Mouse (Mus musculus): ENCODE results near the gene Clasp2.
"Not testable (repeated sequence)": the region's sequence is repeated elsewhere in the genome, so short reads cannot be mapped to it uniquely, and the experiment has no call there.

Clasp2 gene

GRCm38 (mm10) chr9:113830219-113830618 lies 88.9 kb downstream of the Clasp2 start:
- DNase-seq, result no peak

DNA sequence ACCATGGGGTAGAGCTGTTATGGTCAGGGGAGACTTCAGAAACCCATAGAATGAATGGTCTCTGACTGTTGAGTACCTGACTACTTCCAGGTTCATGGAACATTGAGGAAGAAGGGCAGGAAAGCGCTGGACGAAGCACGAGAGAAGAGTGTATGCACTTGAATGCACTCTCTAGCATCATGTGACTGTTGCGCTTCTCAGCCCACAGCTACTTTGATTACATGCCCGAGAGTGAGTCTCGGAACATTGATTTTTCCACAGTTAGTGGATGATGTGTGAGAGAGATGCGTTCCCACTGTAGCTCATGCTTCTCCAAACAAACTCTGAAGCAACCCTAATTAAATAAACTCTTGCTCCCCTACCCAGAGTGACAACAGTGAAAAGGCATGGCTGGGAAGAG lies 92.2 kb downstream of the Clasp2 start:
- no peak for DNase-seq

GRCm38 (mm10) chr9:113837001-113837400 lies 95.7 kb downstream of the Clasp2 start:
- DNase-seq, result no peak

- DNase-seq, result no peak
Observed at GRCm38 (mm10) chr9:113837461-113837860, 96.2 kb downstream of the Clasp2 start.

GRCm38 (mm10) chr9:113844029-113844428 lies 102.8 kb downstream of the Clasp2 start:
- DNase-seq, result no peak

- DNase-seq, result no peak
Observed at GRCm38 (mm10) chr9:113855441-113855840, 114.2 kb downstream of the Clasp2 start.

- no peak for DNase-seq
Observed at GRCm38 (mm10) chr9:113857281-113857928, 116.1 kb downstream of the Clasp2 start.

DNA sequence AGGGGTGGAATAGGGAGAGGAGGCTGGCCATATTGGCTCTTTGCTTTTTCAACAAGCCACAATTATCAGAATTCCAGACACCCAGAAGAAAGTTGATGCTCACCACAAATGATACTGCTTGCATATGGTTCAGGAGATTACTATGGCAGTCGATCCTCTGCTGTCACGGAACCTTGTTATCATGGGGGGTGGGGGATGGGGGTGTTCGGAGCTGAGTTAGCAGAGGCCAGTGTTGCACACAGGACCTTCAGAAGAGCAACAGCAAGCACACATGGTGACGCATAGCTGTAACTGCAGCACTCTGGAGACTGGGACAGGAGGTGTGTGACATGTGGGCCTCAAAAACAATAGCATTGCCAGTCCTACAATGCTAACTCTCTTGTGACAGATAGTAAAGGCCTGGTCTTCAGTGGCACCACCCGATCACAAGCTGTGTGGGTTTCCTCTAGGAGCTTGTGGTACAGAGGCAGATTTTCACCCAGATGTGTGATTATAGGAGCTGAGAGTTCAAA lies 116.7 kb downstream of the Clasp2 start:
- no peak for DNase-seq

- no peak for DNase-seq
Observed at GRCm38 (mm10) chr9:113859420-113859819, 118.1 kb downstream of the Clasp2 start.

- no peak for DNase-seq
Observed at GRCm38 (mm10) chr9:113863370-113863999, 122.2 kb downstream of the Clasp2 start.

DNA sequence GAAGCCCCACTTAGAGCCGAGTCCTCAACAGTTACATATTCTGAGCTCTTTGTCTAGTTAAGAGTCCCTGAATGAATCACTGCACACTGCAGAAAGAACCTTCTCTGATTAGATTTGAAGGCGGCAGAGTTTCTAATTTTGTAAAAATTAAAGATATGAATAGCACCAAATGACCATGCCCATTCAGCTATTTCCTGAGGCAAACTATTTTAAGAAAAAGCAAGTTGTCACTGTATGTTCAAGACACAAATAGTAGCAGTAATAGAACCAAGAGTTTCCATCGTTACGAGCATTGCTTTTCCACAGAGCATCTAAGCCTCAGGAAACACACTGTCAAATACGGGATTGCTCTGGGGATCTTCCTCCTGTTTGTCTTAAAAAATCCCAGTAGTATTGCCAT lies 126.7 kb downstream of the Clasp2 start:
- no peak for DNase-seq

DNA sequence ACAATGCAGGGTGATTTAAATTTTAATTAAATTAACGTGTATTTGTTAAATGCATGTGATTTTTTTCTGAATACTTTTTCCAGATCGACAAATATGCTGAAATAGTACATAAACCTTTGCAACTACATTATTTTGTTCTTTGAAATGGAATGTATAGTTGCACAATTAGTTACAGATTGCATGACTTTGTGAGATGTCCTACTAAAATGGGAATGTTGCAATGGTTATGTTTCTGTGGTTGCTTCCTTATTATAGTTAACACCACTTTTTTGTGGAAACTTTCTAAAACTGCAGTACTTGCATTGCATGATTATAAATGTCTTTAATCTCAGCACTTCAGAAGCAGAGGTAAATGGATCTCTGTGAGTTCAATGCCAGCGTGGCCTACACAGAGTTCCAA lies 153.6 kb downstream of the Clasp2 start:
- DNase-seq, result no peak

- DNase-seq, result no peak
Observed at GRCm38 (mm10) chr9:113903136-113903535, 161.9 kb downstream of the Clasp2 start.

DNA sequence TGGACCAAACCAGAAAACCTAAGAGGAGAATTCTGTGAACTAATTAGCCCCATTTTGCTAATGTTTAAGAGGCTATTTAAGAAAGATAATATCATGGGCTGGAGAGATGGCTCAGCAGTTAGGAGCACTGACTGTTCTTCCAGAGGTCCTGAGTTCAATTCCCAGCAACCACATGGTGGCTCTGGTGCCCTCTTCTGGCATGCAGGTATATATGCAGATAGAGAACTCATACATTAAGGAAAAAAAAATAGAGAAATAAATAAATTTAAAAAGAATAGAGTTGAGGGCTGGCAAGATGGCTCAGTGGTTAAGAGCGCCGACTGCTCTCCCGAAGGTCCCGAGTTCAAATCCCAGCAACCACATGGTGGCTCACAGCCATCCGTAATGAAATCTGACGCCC lies 163.0 kb downstream of the Clasp2 start:
- DNase-seq, result not testable (repeated sequence)

- DNase-seq, result no peak
Observed at GRCm38 (mm10) chr9:113915789-113916188, 174.5 kb downstream of the Clasp2 start.

DNA sequence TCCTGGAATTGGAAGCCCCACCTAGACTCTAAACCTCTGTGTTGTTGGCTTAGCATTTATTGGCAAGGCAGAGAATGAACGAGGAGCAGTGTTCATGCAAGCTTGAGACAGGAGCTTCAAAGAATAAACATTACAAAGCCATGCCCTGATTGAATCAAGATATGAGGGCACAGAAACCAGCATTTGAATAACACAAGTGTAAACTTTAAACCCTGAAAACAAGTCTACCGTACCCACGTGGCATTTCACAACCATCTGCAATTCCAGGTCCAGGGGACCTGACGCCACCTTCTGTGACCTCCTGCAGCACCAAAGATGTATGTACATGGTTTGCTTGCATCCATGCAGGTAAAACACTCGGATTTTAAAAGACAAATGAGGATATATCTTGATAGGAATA lies 181.4 kb downstream of the Clasp2 start:
- no peak for DNase-seq

GRCm38 (mm10) chr9:113924883-113925282 lies 183.6 kb downstream of the Clasp2 start:
- DNase-seq, result no peak

DNA sequence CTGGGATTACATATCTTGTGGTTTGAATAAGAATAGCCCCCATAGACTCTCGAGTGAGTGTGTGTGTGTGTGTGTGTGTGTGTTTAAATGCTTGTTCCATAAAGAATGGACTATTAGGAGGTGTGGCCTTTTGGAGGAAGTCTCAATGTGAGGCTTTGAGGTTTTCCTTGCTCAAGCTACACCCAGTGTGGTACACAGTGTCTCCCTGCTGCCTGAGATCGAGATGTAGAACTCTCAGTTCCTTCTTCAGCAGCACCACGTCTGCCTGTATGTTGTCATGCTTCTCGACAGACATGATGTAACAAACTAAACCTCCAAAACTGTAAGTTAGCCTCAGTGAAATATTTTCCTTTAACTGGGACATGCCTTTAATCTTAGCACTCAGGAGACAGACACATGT lies 187.3 kb downstream of the Clasp2 start:
- no peak for DNase-seq

DNA sequence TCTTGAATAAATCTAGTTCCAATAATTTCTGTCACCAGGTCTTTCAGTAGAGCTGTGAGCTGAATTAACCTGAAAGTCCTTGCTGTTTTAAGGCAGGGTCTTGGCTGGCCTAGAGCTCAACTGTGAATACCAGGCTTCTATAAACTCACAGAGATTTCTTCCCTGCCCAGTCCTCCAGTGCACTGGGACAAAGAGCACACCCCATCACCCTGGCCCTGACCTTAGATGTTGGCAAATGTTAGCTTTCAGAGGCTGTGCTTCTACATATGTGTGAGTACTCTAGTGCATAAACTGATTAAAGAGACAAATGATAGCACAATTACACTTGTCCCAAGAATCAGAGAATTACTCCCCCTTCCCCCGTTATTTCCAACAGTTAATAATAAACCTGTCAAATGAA lies 188.4 kb downstream of the Clasp2 start:
- no peak for DNase-seq

DNA sequence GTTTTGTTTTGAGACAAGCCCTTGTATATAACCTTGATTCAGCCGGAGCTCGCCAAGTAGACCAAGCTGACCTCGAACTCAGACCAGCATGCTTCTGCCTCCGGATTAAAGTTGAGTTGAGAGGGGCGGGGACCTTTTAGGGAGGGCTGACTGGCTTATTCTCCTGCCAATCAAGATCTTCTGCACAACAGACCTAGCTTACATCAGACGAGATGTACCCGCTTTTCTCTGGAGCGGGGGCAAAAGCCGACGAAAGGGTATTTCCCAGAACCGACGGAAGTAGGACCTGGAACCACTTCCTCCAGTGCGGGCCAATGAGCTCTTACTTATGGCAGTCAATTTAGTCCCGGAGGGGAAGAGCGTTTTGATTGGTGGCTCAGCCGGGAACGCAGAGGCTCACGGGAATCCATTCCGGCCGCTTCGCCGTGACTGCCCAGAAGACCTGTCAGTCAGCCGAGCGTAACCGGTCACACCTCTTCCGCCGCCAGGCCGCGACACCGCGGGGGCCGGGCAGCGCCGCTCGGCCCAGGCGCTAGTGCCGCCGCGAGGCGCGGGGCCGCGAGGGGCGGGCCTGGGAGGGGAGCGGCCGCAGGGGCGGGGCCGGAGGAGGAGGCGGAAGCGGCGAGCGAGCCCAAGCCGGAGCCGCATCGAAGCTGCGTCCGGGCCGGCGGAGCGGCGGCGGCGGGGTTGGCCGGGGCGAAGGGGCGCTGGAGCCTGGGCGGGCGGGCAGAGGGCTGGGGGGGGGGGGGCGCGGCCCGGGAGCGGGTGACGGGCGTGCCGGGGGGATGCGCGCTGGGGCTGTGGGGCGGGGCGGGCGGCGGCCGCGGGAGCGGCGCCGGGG lies 189.5 kb downstream of the Clasp2 start, which contains the start of gene Ubp1:
Gene Ubp1, plus strand, starts transcription at position 401 of the 841 bp plus-strand sequence.
- DNase-seq, result peak; percentile 99

- DNase-seq, result peak; percentile 59
Observed at GRCm38 (mm10) chr9:113931375-113932099, 190.3 kb downstream of the Clasp2 start.

GRCm38 (mm10) chr9:113932100-113932470 lies 190.8 kb downstream of the Clasp2 start:
- DNase-seq, result no peak

- DNase-seq, result no peak
Observed at GRCm38 (mm10) chr9:113932501-113932900, 191.2 kb downstream of the Clasp2 start.
